Mouse (Mus musculus) kidney, adult 18-20 months (tissue): ENCODE results near the gene Slc38a2.

Source experiments
- DNase-seq: peaks from one replicate; pipeline ENCODE4 v3.0.0; 2021

Slc38a2 gene

DNA sequence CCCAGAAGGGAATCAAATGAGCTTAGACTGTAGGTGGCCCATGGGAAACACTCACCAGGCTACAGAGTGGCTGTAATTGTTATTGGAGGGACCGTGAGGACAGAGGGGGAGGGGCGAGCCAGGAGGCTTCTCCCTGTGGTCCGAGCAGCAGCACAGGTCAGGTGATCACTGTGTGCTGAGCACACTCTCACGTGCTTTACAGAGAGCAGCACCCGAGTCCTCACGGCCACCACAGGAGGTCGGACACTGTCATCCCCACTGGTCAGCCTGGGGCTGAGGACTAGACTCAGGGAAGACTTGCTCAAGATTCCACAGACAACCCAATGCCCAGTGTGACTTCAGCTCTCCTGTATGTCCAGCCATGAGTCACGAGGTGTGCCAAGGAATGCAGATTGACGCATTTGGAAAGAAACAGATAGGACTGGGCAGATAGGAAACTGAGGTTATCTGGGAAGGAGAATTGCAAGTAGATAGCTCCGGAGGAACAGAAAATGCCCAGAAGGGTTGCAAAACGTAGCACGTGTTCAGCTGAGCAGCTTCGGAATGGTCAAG lies 38.9 kb downstream of the Slc38a2 start:
- DNase-seq = no peak

DNA sequence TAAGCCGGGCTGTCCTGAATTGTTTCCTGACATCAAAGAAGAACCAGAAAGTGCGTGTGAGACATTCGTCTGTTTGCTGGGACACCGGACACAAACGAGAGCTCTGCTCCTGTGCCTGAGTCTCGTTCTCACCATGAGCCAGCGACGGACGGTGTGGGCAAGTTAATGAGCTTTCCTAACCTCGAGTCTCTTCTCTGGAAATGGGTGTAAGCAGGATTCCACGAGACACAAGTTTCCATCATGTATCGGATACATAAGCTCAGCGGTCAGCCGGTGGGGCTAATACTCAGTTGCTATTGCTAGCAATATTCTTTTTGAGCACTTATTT lies 41.3 kb downstream of the Slc38a2 start:
- no peak for DNase-seq

DNA sequence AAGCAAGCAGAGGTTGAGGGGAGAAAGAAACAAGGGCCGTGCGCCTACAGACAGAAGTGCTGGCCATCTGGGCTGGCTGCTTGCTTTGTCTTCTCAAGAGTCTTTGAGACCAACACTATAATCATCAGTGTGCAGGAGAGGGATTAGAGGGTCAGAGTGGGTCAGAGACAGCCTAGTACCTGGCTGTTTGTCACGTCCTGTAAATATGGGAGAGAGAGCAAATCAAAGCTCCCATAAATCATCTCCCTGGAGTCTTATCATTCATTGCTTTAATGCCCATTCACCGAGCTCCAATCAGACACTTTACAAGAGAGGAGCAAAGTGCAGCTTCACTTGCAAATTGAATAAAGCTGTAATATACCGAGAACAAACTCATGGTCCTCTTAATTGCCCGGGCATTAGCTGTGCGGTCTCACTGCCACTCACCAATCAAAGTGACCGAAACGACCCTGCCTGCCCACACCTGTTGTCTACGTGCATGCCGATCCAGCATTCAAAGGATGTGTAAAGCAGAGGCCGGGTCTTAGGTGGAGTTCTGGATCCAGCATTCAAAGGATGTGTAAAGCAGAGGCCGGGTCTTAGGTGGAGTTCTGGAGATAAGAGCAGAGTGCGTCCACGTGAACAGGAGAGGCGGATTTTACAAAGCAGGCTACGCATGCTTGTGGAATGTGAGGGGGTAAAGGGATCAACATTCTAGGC lies 41.8 kb downstream of the Slc38a2 start:
- DNase-seq = no peak

DNA sequence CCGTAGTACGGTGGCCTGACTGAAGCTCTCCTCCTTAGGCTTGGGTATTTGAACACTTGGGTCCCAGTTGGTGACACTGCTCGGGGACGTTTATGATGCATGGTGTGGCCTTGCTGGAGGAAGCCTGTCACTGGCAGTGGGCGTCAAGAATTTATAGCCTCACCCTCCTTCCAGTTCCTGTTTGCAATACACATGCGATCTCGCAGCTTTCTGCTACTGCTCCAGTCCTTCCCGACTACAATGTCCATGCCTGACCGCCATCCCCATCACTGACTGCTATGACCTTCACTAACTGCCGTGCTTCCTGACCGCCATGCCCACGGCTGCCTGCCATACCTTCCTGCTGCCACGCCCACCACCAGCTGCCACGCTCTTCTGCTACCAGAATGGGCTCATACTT lies 44.0 kb downstream of the Slc38a2 start:
- DNase-seq = no peak

DNA sequence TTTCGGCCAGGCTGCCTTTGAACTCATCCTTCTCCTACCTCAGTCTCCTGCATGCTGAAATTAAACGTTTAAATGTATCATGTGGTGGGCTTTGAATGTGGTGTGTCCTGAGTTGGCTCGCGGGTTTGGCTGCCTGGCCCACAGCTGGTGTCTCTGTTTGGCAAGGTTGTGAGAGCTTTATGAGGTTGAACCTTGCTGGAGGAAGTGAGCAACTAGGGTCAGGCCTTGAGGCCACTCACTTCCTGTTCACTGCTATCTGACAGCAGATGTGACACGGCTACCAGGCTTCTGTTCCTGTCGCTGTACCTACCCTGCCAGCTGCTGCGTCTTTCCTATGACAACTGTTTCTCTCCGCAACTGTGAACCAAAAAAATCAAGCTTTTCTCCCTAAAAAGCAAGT lies 44.8 kb downstream of the Slc38a2 start:
- DNase-seq = no peak

DNA sequence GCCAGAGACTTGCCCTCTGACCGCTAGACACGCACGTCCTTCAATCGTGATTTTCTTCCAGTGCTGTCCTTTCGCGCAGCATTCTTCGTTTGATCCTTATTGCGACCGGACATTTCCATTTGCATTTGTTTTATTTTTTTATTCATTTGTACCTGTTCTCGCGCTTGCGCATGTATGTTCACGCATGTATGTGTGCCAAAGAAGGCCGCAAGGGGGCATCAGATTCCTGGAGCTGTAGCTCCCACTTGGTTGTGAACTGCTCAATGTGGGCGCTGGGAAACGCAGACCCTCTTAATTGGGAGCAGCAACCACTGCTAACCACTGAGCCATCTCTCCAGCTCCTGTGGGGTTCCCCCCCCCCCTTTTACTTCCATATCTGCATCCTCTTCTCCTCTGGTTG lies 46.5 kb downstream of the Slc38a2 start:
- DNase-seq = no peak

DNA sequence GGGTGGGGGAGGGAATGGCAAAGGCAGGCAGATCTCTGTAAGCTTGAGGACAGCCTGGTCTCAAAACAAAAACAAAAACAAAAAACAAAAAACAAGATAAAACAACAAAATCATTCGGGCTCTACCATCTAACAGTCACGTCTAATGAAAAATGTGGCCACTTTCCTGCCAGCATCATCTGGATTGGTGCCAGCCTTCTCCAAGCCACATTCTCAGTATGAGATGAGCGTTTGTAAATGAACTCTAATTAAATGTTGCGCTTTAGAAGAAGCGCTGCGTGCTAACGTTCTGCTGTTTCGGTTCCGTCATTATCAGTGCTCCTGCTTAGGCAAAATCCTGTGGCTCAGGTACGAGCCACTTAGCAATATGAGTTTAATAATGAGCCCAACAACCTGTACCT lies 47.0 kb downstream of the Slc38a2 start:
- DNase-seq = no peak

DNA sequence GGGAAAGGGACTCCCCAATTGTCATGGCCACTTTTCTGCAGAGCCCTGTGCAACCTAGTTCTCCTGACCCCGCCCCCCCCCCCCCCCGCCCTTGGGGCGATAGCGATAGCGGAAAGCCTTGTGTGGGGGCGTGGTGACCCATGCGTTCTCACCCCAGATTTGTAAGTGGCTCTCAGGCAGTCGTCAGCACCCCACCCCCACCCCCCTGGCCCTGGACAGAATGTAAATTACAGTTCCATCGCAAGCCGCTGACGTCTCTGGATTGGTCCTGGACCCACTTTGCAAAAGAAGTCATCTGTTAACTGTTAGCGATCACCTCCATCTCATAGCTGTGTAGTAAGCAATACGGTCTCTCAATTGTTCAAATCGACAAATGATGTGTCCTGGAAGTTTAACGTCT lies 52.2 kb downstream of the Slc38a2 start:
- no peak for DNase-seq

DNA sequence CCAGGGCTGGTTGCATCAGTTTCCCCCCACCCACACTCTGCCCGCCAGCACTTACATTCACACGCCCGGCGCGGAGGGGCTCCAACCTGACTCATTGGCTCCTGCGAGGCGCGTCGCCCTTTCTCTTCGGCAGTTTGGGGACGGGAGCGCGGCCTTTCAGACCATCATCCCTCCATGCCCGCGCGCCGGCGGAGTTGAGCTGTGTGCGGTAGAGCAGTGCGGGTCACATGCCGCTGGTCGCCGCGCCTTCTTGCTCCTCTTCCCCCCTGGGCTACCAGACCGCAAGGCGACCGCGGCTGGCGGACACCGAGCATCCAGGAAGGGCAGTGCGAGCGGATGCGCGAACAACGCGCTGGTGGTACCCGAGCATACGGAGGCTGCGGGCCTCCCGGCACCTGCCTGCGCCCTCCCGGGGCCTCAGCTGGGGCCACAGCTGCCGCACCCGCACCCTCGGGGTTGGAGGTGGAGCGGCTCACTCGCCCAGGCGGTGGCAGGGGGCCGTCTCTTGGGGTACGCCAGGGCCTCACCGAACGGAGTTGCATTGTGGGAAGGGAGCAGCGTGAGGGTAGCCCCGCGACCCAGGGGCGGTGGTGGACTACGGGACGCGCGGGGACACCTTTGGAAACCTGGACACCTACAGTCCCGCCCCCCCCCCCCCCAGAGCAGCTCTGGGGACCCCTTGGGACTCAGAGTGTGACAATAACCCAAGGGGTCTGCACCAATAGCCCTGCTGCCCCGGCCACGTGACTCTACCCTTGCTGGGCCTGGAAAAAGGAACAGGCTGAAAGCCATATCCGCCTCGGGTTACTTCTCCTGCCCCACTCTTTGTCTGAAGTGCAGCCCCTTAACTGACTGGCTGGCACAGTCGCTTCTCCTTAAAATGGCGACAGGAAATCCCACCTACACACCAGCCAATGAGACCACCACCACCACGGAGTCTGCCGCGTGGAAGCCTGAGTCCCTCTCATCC lies 56.8 kb downstream of the Slc38a2 start, which contains the start of gene Slc38a1:
Gene Slc38a1 (minus strand): TSS at position 478 of the 970 bp plus-strand sequence.
- DNase-seq = peak; percentile 11

DNA sequence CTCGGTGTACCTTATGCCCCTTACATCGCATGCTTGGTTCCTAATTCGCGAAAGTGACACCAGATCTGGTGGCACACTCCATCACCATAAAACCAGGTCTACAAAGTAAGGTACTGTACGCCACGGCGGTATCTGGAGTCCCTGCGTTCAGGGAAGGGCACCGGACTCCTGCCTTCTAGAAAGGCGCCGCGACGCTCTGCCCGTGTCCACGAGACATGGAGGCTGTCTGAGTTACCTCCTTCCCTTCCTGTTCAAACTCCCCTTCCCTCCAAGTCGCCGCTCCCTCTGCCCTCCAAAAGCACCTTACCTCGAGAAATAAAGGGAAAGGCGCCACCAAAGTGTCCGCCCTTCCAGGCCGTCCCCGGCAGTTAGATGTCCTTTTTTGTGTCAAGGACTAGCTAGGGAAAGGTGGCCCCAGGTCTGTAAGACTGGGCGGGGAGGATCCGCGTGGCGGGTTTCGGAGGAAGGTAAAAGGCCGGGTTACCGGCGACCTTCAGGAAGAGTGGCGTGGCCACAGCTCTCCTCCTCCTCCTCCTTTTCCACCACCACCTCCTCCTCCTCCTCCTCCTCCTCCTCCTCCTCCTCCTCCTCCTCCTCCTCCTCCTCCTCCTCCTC lies 57.6 kb downstream of the Slc38a2 start:
- DNase-seq = peak; percentile 12

DNA sequence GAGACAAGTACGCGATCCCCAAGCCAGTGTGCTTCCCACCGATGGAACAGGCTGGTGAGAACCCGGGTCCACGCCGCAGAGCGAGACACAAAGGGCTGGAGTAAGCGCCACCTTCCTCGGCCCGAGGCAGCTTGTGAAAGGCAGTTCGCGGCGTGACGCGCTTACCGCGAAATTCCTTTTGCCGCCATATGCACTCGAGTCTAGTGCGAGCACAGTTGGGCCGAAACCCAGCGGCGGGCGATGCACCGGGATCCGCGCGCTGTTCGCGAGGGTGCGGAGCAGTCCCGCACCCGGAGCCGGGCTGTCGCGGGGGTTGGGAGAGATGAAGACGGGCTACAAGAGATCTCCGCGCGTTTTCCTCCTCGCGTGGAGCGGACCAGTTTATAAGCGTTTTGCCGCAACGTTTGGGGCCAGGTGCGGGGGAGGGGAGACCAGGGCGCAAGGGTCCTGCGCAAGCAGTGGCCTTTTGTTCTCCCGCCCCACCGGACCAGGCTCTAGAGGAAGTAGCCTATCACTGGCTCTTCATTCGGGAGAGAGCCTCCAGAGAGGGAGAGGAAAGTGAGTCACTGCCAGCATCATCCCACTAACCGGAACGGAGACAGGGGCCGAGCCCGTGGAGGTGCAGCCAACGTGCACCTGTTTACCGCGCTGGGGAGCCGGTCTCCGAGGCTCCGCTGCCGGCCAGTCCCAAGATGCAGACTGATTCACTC lies 58.3 kb downstream of the Slc38a2 start:
- peak; percentile 36 for DNase-seq

DNA sequence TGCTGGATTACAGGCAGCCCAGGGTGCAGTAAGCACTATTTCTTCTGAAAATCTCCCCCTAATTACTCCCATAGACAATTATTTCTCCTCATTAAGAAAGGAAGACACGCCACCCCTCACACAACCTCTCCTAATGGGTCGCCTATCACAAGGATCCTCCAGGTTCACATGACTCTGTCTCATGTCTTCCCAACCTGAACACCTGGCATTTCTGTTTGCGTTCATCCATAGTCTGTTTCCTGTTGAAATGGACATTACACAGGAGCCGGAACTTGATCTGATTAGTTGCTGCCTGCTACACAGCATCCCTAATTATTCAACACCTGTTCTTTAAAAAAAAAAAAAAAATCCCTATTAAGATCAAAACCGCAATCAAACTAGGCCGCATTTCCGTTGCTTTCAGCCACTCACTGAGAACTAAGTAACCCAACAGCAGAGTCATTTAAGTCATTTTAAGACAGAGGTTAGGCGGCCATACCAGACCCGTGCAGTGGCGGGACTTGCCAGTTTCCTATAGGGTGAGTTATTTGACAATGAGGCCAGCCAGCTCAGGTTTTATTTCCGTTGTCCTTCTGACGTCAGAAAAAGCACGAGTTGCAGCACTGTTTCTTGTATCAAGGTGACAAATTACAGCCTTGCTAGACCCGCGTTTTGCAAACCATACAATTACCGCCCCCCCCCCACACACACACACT lies 59.1 kb downstream of the Slc38a2 start:
- DNase-seq = no peak

DNA sequence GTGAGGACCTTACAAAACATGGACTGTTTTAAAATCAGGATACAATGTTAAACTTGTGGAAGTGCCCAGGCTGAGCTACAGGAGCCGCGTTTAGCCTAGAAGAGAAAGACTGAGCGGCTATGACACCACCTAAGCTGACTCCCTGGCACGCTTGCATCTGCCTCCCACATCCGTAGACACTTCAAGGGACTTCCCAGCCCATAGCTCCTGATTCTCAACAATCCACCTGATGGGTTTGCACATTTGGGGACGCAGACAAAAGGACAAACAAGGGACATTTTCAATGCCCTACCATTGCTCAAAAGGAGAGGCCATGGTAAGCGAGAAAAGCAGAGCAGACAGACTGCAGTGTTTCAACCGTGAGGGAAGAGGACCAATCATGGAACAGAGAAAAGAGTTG lies 59.9 kb downstream of the Slc38a2 start:
- DNase-seq = no peak

DNA sequence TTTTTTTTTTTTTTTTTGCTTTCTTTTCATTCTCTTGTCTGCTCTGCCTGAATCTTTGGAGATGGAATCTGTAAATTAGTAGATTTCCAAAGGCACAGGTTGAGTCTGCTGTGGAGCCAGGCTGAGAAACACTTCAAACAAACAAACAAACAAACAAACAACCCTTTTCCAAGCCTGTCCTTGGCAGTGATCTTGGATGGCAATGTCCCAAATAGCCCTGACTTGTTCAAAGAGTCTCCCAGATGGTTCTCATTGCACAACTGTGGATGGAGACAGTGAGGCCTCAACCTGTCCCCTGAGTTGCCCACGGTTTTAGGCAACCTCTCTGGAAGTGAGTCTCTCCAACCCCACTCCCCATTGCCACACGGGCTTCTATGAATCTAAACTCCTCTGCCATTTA lies 60.9 kb downstream of the Slc38a2 start:
- DNase-seq = no peak

DNA sequence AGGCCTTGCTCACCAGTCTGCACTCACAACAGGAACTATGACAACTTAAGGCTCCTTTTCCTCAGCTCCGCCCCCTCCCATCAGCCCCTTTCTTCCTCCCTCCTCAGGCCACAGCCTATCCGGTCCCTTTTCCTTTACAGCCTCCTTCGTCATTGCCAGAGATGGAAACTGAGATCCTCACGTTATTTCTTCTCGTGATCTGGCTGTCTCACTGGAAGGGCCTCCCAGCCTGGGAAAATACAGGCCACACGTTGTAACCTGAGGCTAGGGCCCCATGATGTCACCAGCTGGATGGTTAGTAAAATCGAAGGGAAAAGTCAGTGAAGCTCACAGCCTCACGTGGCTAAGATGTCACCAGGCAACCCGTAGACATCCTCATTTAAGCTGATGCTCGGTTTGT lies 61.4 kb downstream of the Slc38a2 start:
- no peak for DNase-seq
